Mouse (Mus musculus) stomach, postnatal 0 days (tissue): ENCODE results near the gene Igsf9b. TPM values are rescaled to one million over a fixed set of nuclear protein-coding genes. Genes with fewer than 3 reads are reported as not detected.

Experiments used
- ATAC-seq: fragments of 200-750 bp; cut with Nextera tagmentation; 2 replicates; pipeline ENCODE4 v1.8.0; 2017; ENCODE audit not compliant: low FRiP score, low TSS enrichment
- DNase-seq: peaks from one replicate; pipeline ENCODE4 v3.0.0-alpha.2; 2016; ENCODE audit warnings: low spot score
- H3K27ac ChIP-seq: fragments of 300-500 bp; sonication (generic); replicated peaks from 2 replicates; pipeline ENCODE4 v1.5.1; 2014; ENCODE audit warnings: mild to moderate bottlenecking, control low read depth
- H3K27me3 ChIP-seq: fragments of 300-500 bp; sonication (generic); 2 replicates; pipeline ENCODE4 v1.6.1; 2014; ENCODE audit warnings: low read length; ENCODE audit not compliant: control insufficient read depth, insufficient read depth
- H3K36me3 ChIP-seq: fragments of 300-500 bp; sonication (generic); 2 replicates; pipeline ENCODE4 v1.6.1; 2014; ENCODE audit warnings: low read length, mixed read lengths; ENCODE audit not compliant: control insufficient read depth, insufficient read depth
- H3K4me1 ChIP-seq: fragments of 300-500 bp; sonication (generic); replicated peaks from 2 replicates; pipeline ENCODE4 v1.6.1; 2014; ENCODE audit warnings: antibody characterized with exemption; ENCODE audit not compliant: control insufficient read depth, insufficient read depth
- H3K4me2 ChIP-seq: fragments of 300-500 bp; sonication (generic); replicated peaks from 2 replicates; pipeline ENCODE4 v1.6.1; 2014; ENCODE audit warnings: low read depth, mild to moderate bottlenecking, control low read depth, moderate library complexity
- H3K4me3 ChIP-seq: fragments of 300-500 bp; sonication (generic); 2 replicates; pipeline ENCODE4 v1.5.1; 2014; ENCODE audit warnings: low read depth, low read length, control low read depth
- H3K9ac ChIP-seq: fragments of 300-500 bp; sonication (generic); 2 replicates; pipeline ENCODE4 v1.6.1; 2014; ENCODE audit warnings: mild to moderate bottlenecking, low read length, control low read depth, mixed read lengths
- H3K9me3 ChIP-seq: fragments of 300-500 bp; sonication (generic); 2 replicates; pipeline ENCODE4 v1.6.1; 2016; ENCODE audit warnings: low read length; ENCODE audit not compliant: control insufficient read depth
- CTCF ChIP-seq: IDR thresholded peaks from 2 replicates; pipeline ENCODE4 v1.5.1; 2016; ENCODE audit warnings: antibody characterized with exemption, low read depth, mild to moderate bottlenecking, moderate library complexity
- EP300 ChIP-seq: optimal IDR thresholded peaks from 2 replicates; pipeline ENCODE3; 2016; ENCODE audit warnings: antibody characterized with exemption
- WGBS: fragments of 180-500 bp; shearing (Covaris S2); extraction: QIAGEN DNeasy Blood & Tissue Kit; methylation state at CpG from one replicate; pipeline ENCODE4 v1.1.7; 2014; 5-methylcytosine and 5-hydroxymethylcytosine counted together
- polyA plus RNA-seq: library from polyadenylated mRNA; unstranded; fragments of >200 nt; fragmentation: Nextera tagmentation; extraction: Ambion mirVana; gene quantifications from 2 replicates; pipeline ENCODE4 v1.2.1, GENCODE M21; 2015

Gene Igsf9b
- polyA plus RNA-seq, 1 experiment from 2014 or later = 6.0 TPM

- 94% methylated on average over 1 of the region's 1 CpGs for WGBS
- Histone ChIP-seq H3K9me3 (no peaks in the 10 kb centered on the region), H3K27me3 (no peaks in the 10 kb centered on the region), H3K36me3 (no peaks in the 10 kb centered on the region; the same call in 1 of the 2 replicates), H3K27ac (no peak overlapping the region), H3K4me3 (no peak overlapping the region), H3K9ac (no peak overlapping the region), H3K4me2 (no peak overlapping the region), H3K4me1 (no peaks in the 10 kb centered on the region)
- DNase-seq (no peak), ATAC-seq (no peak)
- no peak for TF ChIP-seq EP300
- TF ChIP-seq CTCF = no peak
Observed at GRCm38 (mm10) chr9:27339168-27339567, 40.2 kb downstream of the Igsf9b start.

- ATAC-seq = no peak
- no peak for DNase-seq
- no peak overlapping the region for H3K4me3 ChIP-seq
- no peak for TF ChIP-seq CTCF
- no peak for TF ChIP-seq EP300
- H3K4me1 ChIP-seq = no peaks in the 10 kb centered on the region
- H3K27ac ChIP-seq = no peak overlapping the region
- no peaks in the 10 kb centered on the region; the same call in 1 of the 2 replicates for H3K36me3 ChIP-seq
- no peaks in the 10 kb centered on the region for H3K9me3 ChIP-seq
- no peaks in the 10 kb centered on the region for H3K27me3 ChIP-seq
- H3K9ac ChIP-seq = no peak overlapping the region
- WGBS = 63% methylated on average over 11 of the region's 11 CpGs
- no peak overlapping the region for H3K4me2 ChIP-seq
Observed at GRCm38 (mm10) chr9:27346541-27347269, 47.7 kb downstream of the Igsf9b start.

GRCm38 (mm10) chr9:27353082-27353481 is 54.1 kb downstream of the Igsf9b start:
- TF ChIP-seq CTCF = no peak
- TF ChIP-seq EP300 = no peak
- Histone ChIP-seq H3K4me2 (no peak overlapping the region), H3K4me3 (no peak overlapping the region), H3K27ac (no peak overlapping the region), H3K27me3 (no peaks in the 10 kb centered on the region), H3K4me1 (no peaks in the 10 kb centered on the region), H3K9ac (no peak overlapping the region), H3K36me3 (no peaks in the 10 kb centered on the region), H3K9me3 (no peaks in the 10 kb centered on the region)
- DNase-seq (no peak), ATAC-seq (no peak)
- WGBS = 77% methylated on average over 7 of the region's 7 CpGs

- H3K4me2 ChIP-seq = no peak overlapping the region
- H3K4me1 ChIP-seq = no peaks in the 10 kb centered on the region
- DNase-seq = no peak
- H3K9ac ChIP-seq = no peak overlapping the region
- H3K27me3 ChIP-seq = no peaks in the 10 kb centered on the region
- TF ChIP-seq CTCF (no peak), EP300 (no peak)
- H3K9me3 ChIP-seq = no peaks in the 10 kb centered on the region
- 90% methylated on average over 6 of the region's 6 CpGs for WGBS
- no peak for ATAC-seq
- H3K36me3 ChIP-seq = no peaks in the 10 kb centered on the region
- no peak overlapping the region for H3K27ac ChIP-seq
- no peak overlapping the region for H3K4me3 ChIP-seq
Observed at GRCm38 (mm10) chr9:27357893-27358292, 58.9 kb downstream of the Igsf9b start.

GRCm38 (mm10) chr9:27367231-27367630 is 68.2 kb downstream of the Igsf9b start:
- 63% methylated on average over 2 of the region's 2 CpGs for WGBS
- no peak for DNase-seq
- TF ChIP-seq EP300 (no peak), CTCF (no peak)

GRCm38 (mm10) chr9:27369108-27369507 is 70.1 kb downstream of the Igsf9b start:
- 54% methylated on average over 2 of the region's 2 CpGs for WGBS
- Histone ChIP-seq H3K4me3 (no peak overlapping the region), H3K9me3 (no peaks in the 10 kb centered on the region), H3K36me3 (no peaks in the 10 kb centered on the region), H3K4me2 (no peak overlapping the region), H3K27me3 (no peaks in the 10 kb centered on the region), H3K27ac (no peak overlapping the region), H3K4me1 (no peaks in the 10 kb centered on the region), H3K9ac (no peak overlapping the region)
- TF ChIP-seq EP300 (no peak), CTCF (no peak)
- ATAC-seq = no peak
- no peak for DNase-seq

More at GRCm38 (mm10) chr9:27367231-27367630, 68.2 kb downstream of the Igsf9b start:
- Histone ChIP-seq H3K4me2 (no peak overlapping the region), H3K27ac (no peak overlapping the region), H3K27me3 (no peaks in the 10 kb centered on the region), H3K9ac (no peak overlapping the region), H3K4me1 (no peaks in the 10 kb centered on the region), H3K9me3 (no peaks in the 10 kb centered on the region), H3K36me3 (no peaks in the 10 kb centered on the region), H3K4me3 (no peak overlapping the region)
- ATAC-seq = no peak
